Mouse (Mus musculus): ENCODE results near the gene Spag6l.

GRCm38 (mm10) chr16:16870617-16871331 lies 41.5 kb upstream of the Spag6l start, which contains the start of the genes Top3b and Vpreb1:
- TF ChIP-seq CTCF (conservative IDR thresholded peaks at IDR 0.05; ENCODE audit: low read length) (no peak), NANOG (IDR thresholded peaks at IDR 0.05; ENCODE audit: borderline replicate concordance, low read length) (no peak), POU5F1 (IDR thresholded peaks at IDR 0.05; ENCODE audit: borderline replicate concordance, low read length) (no peak)
